Mouse (Mus musculus): ENCODE data around the gene Tesc. TPM values are rescaled to one million over a fixed set of nuclear protein-coding genes. Genes with fewer than 3 reads are reported as not detected.

Tesc gene
- total RNA-seq, 2 experiments from 2014 or later = 80.0 to 100 TPM

GRCm38 (mm10) chr5:118037798-118038484, 10.4 kb downstream of the Tesc start:
- DNase-seq (ENCODE audit: extremely low spot score in 1 of 2, low spot score in 1 of 2) = no peak

DNA sequence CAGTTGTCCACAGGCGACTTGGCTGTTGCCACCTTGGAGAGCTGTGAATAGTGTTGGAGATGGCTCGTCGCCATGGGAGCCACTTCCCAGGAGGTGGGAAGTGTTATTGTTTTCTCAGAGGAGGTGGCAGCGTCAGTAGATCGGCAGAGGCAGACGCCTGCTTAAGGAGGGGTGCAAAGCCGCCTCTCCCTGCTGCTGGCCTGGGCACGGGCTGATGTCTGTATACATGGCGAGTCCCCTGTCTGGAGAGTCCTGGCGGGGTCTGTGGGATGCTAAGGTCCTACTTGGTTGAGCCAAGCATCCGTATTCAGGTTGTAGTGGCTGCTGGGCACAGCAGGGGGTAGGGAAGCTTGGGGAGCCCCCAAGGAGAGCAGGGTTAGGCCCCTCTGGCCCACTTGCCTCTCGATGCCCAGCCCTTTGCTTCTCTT, 11.7 kb downstream of the Tesc start:
- DNase-seq (ENCODE audit: extremely low spot score in 1 of 2, low spot score in 1 of 2) = no peak

DNA sequence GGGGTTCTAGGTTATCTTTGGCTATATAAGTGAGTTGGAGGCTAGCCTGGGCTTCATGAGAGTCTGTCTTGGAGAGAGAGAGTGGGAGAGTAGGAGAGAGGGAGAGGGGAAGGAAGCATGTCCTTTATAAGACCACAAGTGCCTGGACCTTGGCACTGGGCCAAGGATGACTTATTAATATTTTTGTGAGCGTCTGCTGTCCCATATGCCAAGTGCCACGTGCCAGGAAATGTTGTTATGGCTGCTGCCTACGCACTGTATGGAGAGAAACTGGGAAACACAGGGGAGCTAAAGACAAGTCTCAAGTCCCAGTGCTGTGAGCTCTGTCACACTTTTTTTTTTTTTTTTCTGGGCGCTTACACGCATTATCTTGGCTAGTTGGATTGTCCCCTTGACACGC, 15.1 kb downstream of the Tesc start:
- no peak for DNase-seq (ENCODE audit: extremely low spot score in 1 of 2, low spot score in 1 of 2)

GRCm38 (mm10) chr5:118043761-118044160, 16.2 kb downstream of the Tesc start:
- no peak for DNase-seq (ENCODE audit: extremely low spot score in 1 of 2, low spot score in 1 of 2)

DNA sequence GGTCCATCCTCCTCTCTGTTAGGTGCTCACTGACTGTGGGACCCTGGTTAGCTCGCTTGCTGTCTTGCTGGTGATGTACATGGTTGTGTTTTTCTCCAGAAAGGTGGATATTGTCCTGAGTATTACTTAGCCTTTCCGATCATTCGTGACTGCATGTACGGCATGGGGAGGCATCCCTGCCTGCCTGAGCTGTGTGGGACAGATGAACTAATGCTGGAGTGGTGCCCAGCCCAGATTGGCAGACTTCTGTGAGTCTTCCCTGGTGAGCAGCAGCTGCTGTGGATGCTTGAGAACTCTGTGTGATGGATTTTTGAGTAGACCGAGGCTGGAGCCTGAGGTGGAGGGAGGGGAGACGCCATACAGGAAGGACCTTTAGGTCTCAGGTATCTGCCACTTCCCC, 17.4 kb downstream of the Tesc start:
- DNase-seq (ENCODE audit: extremely low spot score in 1 of 2, low spot score in 1 of 2) = peak in 1 of 2 experiments; percentile 66

GRCm38 (mm10) chr5:118045385-118045784, 17.8 kb downstream of the Tesc start:
- DNase-seq (ENCODE audit: extremely low spot score in 1 of 2, low spot score in 1 of 2) = no peak

DNA sequence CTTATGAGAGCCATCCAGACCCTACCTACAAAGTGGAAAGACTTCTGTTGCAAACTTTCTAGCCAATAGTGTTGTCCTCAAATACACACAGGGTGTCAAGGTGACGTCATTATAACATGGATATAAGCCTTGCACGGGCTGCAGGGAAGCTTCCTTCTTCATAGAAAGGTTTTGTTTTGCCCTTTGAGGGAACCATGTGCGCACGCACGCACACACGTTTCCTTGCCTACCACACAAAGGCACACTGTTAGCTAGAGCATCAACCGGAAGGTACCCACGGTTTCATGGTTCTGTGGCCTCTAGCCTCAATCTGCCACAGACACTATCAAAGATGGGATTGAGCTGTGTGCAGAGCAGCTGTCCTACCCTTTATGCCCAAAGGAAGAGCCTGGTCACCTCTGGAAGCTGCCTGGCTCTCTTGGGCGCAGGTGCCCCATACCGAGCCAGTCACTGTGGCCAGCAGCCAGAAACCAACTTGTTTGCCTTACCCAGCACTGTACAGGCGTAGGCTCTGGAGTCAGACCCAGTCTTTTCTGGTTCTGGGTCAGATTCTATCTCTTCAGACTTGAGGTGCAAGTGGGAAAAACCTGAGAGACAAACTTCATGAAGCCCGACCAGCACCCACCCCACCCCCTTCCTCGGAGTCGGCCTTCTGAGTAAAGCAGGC, 19.7 kb downstream of the Tesc start:
- DNase-seq (ENCODE audit: extremely low spot score in 1 of 2, low spot score in 1 of 2) = no peak

DNA sequence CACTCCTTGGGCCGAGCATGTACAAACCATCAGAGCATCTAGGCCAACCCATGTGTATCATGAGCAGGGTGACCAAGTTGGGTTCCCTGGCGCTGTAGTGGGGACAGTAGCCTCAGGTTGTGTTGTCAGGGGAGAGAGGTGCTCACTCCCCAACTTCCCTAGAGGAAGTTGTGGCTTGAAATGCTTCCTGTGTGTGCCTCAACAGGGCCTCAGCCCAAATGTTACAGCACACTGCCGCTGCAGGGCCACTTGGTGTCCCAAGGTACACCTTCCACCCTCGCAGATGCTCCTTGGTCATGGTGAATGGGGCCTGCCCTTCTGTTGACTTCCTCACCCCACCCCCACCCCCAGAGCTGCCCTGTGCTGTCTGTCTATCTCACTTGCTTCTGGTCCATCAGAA, 20.9 kb downstream of the Tesc start:
- DNase-seq (ENCODE audit: extremely low spot score in 1 of 2, low spot score in 1 of 2) = no peak

GRCm38 (mm10) chr5:118048928-118049327, 21.4 kb downstream of the Tesc start:
- no peak for DNase-seq (ENCODE audit: extremely low spot score in 1 of 2, low spot score in 1 of 2)

- no peak for DNase-seq (ENCODE audit: extremely low spot score in 1 of 2, low spot score in 1 of 2)
These were observed 23.2 kb downstream of the Tesc start for GRCm38 (mm10) chr5:118050743-118051142.

DNA sequence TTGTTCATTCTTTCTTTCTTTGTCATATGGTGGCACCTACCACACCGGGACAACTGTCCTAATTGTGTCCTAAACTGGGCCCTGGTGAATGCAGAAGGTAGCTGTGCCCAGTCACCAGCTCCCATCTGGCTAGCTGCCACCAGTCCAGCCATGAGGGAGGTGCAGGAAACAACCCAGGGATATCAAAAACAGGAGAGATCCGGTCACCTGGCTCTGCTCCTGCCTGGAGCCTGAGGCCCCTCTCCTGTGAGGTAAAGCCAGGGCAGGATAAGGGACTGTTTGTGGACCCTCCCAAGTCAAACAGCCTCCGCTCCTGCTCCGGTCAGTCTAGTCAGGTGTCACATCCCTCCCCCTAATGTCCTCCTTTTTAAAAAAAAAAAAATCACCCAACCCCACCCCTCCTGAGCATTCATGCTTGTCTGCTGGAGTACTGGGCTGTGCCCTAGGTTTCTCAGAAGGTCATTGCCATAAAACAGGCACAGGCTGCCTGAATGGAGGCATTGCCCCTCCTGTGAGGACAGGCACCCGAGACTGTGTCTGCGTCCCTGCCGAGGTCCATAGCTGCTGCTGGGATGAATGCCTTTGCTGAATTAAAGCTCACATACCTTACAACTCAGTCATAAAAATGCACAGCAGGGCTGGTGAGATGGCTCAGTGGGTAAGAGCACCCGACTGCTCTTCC, 24.6 kb downstream of the Tesc start:
- no peak for DNase-seq (ENCODE audit: extremely low spot score in 1 of 2, low spot score in 1 of 2)

DNA sequence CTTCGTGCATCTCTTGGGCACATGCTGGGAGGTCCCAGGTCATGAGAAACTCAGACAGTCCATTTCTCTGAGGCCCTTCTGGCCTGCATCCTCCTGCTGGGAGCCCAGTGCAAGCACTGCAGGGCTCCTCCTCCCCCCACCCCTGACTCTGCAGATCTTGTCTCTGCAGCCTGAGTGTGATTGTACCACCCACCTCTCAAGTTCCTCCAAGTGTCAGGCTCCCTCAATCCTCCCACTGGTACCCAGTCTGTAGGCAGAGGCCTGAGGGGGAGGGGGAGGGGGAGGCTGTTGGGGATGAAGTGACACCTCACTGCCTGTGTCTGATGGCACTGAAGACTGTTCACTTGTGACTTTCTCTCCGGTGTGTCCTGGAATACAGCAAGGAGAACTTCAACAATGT, 25.7 kb downstream of the Tesc start:
- no peak for DNase-seq (ENCODE audit: extremely low spot score in 1 of 2, low spot score in 1 of 2)

DNA sequence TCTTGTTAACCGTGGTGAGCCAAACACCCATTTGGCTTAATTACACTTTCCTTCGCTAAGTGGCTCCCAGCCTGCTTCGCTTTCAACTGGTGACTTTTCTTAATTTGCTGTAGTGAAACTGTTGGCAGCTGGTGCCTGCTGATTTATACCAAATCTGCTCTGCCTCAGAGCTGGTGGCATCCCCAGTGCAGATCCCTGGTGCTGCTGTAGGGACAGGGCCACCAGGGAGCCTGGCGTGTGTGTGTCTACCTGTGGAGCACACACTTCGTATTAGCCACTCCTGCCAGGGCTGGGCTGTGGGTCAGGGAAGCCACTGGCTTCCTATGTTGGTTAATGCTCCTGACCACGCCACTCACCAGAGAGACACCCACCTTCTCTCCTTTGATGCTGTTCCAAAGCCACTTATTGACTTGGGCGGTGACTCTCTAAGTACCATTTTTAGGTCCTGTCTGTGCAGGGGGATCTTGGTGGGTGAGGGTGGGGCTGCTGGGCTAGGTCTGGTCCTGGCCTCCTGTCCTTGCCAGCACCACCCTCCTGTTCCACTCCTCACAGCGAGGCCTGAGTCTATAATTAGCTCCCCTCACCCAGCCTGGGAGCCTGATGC, 30.1 kb downstream of the Tesc start:
- peak in 1 of 2 experiments; percentile 14 for DNase-seq (ENCODE audit: extremely low spot score in 1 of 2, low spot score in 1 of 2)

DNA sequence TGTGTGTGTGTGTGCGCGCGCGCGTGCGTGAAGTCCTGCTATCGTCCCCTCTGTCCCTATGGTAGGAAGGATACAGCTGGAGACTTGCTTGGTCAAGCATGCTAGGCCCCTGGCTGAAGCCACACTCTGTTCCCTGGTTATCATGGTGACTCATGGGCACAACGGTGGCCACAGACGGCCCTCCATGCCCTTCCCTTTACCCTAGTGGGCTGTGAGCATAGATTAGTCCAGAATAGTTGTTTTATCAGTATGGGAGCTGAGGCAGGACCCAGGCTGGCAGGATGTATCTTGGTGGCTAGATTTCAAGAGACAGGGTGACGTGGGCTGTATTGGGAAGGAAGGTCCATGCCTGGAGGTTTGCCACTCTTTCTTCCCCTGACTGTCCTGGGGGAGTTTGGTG, 31.3 kb downstream of the Tesc start:
- no peak for DNase-seq (ENCODE audit: extremely low spot score in 1 of 2, low spot score in 1 of 2)

DNA sequence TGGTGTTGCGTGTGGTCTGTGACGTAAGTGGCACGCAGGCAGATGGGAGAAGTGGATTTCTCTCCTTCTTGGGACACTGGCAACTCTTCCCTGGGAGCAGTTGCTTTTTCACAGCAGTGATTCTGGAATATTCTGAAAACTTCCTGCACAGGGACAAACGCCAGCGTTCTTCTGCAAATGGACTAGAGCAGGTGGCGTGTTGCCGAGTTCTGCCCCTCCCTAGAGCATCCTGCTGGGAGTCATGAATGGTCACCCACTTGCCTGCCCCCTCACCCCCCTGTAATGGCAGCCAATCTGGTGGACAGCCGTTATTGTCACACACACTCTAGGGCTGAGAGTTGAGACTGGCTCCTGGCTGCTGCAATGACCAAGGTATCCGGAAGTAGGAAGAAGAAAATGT, 32.1 kb downstream of the Tesc start:
- DNase-seq (ENCODE audit: extremely low spot score in 1 of 2, low spot score in 1 of 2) = no peak

- DNase-seq (ENCODE audit: extremely low spot score in 1 of 2, low spot score in 1 of 2) = no peak
These were observed 33.8 kb downstream of the Tesc start for GRCm38 (mm10) chr5:118061391-118061790.

- no peak for DNase-seq (ENCODE audit: extremely low spot score in 1 of 2, low spot score in 1 of 2)
These were observed 35.7 kb downstream of the Tesc start for GRCm38 (mm10) chr5:118063181-118063621.

- DNase-seq (ENCODE audit: extremely low spot score in 1 of 2, low spot score in 1 of 2) = no peak
These were observed 36.9 kb downstream of the Tesc start for GRCm38 (mm10) chr5:118064284-118064901.

DNA sequence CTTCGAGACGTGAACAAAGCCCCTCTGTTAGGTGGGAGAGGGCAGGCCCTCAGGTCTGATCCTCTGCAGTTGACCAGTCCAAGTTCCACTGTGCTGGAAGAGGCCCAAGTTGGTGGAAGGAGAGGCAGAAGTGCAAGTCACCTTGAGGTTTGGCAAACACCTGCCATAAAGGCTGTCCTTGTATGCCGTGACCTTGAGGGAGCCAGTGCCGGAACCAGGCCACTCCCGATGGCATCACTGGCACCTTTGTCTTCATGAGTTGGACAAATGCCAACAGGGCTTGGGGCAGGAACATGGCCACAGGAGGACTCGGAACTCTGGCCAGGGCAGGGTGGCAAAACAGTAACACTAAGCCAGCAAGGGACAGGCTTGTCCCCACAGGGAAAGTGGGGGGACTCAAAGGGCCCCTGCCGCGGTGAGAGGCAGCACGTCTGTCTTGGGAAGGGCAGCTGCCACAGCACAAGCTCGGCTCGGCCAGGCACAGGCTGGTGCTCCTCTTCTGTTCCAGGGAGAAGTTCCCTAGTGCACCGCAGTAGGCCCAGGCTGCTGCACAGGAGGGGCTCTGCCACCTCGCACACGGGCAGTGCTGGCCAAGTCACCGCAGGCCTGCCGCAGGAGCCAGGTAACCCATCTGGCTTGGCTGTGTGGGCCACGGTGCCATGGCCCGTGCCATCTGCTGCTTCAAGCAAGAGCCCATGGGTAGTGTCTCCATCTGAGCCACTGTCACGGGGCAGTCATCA, 38.1 kb downstream of the Tesc start:
- DNase-seq (ENCODE audit: extremely low spot score in 1 of 2, low spot score in 1 of 2) = no peak

DNA sequence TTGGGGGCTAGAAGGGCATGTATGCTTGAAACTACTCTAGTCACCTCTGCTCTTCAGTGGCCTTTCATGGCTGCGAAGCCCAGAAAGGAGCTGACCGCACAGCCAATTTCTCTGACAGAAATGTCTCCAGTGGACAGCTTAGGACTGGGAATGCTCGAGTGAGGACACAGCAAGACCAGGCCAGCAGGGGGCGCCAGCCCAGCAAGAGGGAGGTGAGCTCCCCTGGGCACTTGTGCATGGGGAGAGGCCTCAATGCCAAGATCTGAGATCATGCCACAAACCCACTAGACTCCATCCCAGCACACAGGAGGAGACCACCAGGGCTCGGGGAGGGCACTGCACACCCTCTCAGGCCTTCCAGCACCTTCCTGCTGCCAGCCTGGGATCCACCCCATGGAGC, 39.3 kb downstream of the Tesc start:
- DNase-seq (ENCODE audit: extremely low spot score in 1 of 2, low spot score in 1 of 2) = peak; percentile 75 to 84

Measured in layer of hippocampus, postnatal 25 days (tissue).